Mouse (Mus musculus) spleen, postnatal 36 days (tissue): ENCODE measurements around the gene Igsf9b.

Source experiments
- DNase-seq, 2 experiments: peaks; one replicate each; pipeline ENCODE4 v3.0.0; 2022; ENCODE audit warnings: low spot score in 2 of 2, mixed read lengths in 1 of 2

Igsf9b gene

GRCm38 (mm10) chr9:27298411-27299285, at the start of gene Igsf9b:
Gene Igsf9b, plus strand, starts transcription at chr9:27299204.
- peak in 1 of 2 experiments; percentile 8 for DNase-seq

GRCm38 (mm10) chr9:27252034-27252714, 46.8 kb upstream of the Igsf9b start:
- no peak for DNase-seq

GRCm38 (mm10) chr9:27256454-27256853, 42.5 kb upstream of the Igsf9b start:
- no peak for DNase-seq

GRCm38 (mm10) chr9:27260378-27260947, 38.5 kb upstream of the Igsf9b start:
- no peak for DNase-seq

GRCm38 (mm10) chr9:27261905-27262304, 37.1 kb upstream of the Igsf9b start:
- DNase-seq = no peak

- DNase-seq = no peak
Measured at GRCm38 (mm10) chr9:27265009-27265408, 34.0 kb upstream of the Igsf9b start.

GRCm38 (mm10) chr9:27267878-27268277, 31.1 kb upstream of the Igsf9b start:
- DNase-seq = no peak

GRCm38 (mm10) chr9:27268493-27268892, 30.5 kb upstream of the Igsf9b start:
- no peak for DNase-seq

GRCm38 (mm10) chr9:27269322-27269721, 29.7 kb upstream of the Igsf9b start:
- DNase-seq = no peak

GRCm38 (mm10) chr9:27269904-27270303, 29.1 kb upstream of the Igsf9b start:
- DNase-seq = no peak

GRCm38 (mm10) chr9:27271899-27272298, 27.1 kb upstream of the Igsf9b start:
- no peak for DNase-seq

GRCm38 (mm10) chr9:27272858-27273257, 26.1 kb upstream of the Igsf9b start:
- no peak for DNase-seq

GRCm38 (mm10) chr9:27276282-27276839, 22.6 kb upstream of the Igsf9b start:
- no peak for DNase-seq

- DNase-seq = no peak
Measured at GRCm38 (mm10) chr9:27277401-27278087, 21.5 kb upstream of the Igsf9b start.

- no peak for DNase-seq
Measured at GRCm38 (mm10) chr9:27279041-27279440, 20.0 kb upstream of the Igsf9b start.

- DNase-seq = no peak
Measured at GRCm38 (mm10) chr9:27280976-27281375, 18.0 kb upstream of the Igsf9b start.

- no peak for DNase-seq
Measured at GRCm38 (mm10) chr9:27285719-27286249, 13.2 kb upstream of the Igsf9b start.

- DNase-seq = no peak
Measured at GRCm38 (mm10) chr9:27286296-27286695, 12.7 kb upstream of the Igsf9b start.

- no peak for DNase-seq
Measured at GRCm38 (mm10) chr9:27286859-27287258, 12.1 kb upstream of the Igsf9b start.

GRCm38 (mm10) chr9:27287419-27287818, 11.6 kb upstream of the Igsf9b start:
- DNase-seq = no peak

GRCm38 (mm10) chr9:27288442-27288841, 10.6 kb upstream of the Igsf9b start:
- DNase-seq = no peak
